Mouse (Mus musculus) spleen, postnatal 36 days (tissue): ENCODE measurements around the gene Lhx2.

Experiments
- DNase-seq, 2 experiments: peaks; one replicate each; pipeline ENCODE4 v3.0.0; 2022; ENCODE audit warnings: low spot score in 2 of 2, mixed read lengths in 1 of 2

Gene Lhx2

DNA sequence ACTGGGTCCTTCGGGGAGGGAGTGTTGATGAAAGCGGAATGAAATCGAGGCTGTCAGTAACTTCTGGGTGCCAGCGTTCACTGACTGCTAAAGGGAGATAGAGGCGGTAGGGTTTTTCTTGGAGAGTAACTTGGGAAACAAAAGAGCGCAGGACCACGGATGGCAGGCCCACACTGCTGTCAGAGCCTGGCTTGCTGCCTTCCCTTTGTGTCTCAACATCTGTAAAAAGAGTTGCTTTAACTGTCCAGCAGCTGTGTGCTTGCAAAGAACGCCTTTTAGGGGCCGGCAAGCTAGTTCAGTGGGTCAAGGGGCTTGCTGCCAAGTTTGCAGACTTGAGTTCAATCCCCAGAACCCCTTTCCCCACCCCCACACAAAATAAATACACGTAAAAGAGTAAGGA, 20.1 kb downstream of the Lhx2 start:
- DNase-seq, result no peak

DNA sequence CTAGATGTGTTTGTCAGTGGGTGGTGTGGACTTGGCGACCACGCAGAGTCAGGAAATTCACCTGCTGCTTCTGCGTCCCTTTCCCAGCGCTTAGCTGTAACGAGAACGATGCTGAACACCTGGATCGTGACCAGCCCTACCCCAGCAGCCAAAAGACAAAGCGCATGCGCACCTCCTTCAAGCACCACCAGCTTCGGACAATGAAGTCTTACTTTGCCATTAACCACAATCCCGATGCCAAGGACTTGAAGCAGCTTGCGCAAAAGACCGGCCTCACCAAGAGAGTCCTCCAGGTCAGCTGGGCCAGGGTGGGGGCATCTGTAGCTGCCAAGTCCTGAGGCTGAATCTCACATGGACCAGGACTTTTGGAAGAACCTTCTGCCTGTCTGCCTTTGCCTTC, 20.7 kb downstream of the Lhx2 start:
- DNase-seq, result no peak

DNA sequence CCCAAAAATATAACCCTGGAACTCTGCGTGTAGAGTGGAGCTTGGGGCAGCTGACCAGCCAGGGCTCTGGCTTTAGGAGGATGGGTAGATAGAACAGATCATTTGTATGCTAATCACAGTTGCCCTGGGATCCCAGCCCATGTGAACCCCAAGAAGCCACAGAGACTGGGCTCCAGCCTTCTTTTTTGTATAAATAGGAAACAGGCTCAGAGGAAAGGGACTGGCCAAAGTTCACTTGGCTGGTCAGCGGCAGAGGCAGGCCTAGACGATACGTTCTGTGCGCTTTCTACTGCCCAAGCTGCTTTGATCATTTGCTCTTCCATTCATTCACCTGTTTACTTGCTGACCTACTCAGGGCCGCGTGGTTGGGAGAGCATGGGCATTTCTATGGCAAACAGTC, 27.1 kb downstream of the Lhx2 start:
- no peak for DNase-seq

GRCm38 (mm10) chr2:38367023-38367422, 27.9 kb downstream of the Lhx2 start:
- no peak for DNase-seq

DNA sequence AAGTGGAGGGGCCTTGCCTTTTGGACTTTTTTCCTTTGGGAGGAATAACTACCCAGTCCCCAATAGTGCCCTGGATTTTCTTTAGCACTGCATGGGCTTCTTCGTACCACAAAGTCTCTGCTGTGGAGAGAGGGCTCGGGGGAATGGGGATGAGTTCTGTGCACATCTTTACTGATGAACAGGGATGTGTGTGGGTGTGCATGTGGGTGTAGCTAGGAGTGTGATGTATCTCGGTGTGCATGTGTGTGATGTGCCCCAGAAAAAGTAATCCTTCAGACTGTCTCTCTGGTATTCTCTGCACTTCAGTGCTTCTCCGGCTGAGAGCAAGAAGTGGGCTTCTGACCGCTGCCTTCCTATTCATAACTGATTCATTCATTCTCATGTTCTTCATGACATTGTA, 28.8 kb downstream of the Lhx2 start:
- DNase-seq, result no peak

DNA sequence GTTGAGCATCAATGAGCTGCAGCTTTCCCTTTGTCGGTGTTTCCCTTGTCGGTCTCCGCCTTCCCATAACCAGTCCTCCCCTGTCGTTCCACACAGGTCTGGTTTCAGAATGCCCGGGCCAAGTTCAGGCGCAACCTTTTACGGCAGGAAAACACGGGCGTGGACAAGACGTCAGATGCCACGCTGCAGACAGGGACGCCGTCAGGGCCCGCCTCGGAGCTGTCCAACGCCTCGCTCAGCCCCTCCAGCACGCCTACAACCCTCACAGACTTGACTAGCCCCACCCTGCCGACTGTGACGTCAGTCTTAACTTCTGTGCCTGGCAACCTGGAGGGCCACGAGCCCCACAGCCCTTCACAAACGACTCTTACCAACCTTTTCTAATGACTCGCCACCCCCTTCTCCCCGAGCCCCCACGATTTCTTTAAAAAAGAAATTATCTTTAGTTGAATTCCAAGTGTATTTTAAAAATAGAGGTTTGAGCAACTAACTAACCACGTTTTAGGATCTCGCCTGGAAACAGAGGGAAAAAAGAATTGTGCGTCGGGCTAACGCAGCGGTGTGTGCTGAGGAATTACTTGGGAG, 29.8 kb downstream of the Lhx2 start:
- peak; percentile 19 to 40 for DNase-seq

DNA sequence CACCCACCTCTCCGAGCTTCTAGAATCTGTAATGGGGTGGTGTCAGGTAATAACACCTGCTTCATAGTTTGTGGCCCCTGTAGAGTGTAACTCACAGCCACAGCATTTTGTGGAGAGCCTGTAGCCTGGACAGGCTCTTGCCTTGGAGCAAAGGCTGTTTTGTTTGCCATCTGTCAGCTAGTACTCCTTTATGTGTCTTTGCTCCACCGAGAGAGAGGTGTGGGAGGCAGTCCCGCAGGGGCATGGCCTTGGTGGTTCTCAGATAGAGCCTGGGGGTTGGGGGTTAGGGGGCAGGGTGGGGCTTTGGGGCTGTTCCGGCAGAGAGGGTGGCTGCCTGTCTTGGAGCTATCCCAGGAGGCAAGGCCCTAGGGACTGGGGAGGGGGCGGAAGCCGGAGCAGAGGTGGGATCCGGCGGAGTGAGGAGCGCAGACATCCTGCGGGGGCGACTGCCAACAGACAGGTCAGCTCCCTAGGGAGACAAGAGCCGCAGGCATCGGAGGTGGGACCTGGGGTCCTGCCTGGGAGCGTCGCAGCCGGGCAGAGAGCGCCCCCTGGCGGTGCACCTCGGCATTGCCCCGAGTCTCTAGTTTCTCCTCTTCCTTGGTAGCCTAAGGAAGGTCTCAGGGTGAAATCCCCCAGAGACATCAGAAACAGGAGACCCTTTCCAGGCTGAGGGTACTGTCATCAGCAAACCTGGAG, 36.7 kb downstream of the Lhx2 start:
- DNase-seq, result peak in 1 of 2 experiments; percentile 13

GRCm38 (mm10) chr2:38377254-38377653, 38.2 kb downstream of the Lhx2 start:
- no peak for DNase-seq

GRCm38 (mm10) chr2:38378346-38378745, 39.3 kb downstream of the Lhx2 start:
- no peak for DNase-seq

GRCm38 (mm10) chr2:38378849-38379545, 39.9 kb downstream of the Lhx2 start:
- DNase-seq, result no peak

DNA sequence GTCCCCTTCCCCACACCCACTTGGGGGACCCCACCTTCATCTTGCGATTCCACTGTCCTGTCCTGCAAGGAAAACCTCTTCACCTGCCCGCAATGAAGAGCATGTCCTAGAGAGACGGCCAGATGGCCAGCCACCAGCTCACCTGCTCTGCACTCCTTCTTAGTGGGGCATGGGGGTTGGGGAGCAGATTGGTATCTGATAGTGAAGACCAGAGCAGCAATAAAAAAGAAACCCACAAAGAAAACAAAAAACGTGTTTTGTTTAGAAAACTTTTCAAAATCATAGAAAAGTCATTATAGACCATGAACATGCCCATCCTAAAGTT, 40.4 kb downstream of the Lhx2 start:
- no peak for DNase-seq

DNA sequence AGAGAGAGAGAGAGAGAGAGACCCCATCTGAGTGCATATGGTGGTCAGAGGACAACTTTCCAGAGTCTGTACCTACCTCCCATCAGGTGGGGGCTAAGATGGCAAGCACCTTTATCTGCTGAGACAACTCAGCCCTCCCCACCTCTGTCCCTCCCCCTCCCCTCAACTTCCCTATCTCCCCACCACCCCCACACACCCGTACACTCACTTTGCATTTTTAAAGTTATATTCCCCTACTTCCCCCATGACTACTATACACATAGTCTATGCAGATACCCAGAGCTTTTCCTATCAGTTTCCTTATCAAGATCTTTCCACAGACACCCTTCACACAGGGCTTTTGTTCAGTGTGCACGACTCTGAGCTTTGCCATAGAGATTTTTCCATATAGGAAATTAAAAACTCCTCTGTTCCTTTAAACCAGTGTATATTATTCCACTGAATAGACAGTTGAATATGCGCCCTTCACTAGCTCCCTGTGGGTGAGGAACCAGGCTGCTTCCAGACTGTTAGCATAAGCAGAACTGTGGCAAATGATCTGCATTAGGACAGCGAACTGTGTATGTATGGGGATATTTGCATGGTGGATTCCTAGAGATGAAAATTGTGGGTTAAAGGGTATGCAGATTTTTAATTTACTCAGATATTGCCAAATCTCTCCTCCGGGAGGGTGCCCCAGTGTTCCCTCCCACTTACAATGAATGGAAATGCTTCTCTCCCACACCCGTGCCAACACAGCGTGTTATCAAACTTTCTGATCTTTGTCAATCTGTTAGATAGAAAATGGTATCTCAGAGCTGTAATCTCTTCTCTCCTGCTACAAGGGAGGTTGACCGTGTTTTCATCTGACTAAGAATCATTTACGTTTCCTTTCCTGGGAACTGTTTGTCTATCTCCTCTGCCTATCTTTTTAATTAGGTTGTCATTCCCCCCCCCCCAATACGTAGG, 41.3 kb downstream of the Lhx2 start:
- no peak for DNase-seq

DNA sequence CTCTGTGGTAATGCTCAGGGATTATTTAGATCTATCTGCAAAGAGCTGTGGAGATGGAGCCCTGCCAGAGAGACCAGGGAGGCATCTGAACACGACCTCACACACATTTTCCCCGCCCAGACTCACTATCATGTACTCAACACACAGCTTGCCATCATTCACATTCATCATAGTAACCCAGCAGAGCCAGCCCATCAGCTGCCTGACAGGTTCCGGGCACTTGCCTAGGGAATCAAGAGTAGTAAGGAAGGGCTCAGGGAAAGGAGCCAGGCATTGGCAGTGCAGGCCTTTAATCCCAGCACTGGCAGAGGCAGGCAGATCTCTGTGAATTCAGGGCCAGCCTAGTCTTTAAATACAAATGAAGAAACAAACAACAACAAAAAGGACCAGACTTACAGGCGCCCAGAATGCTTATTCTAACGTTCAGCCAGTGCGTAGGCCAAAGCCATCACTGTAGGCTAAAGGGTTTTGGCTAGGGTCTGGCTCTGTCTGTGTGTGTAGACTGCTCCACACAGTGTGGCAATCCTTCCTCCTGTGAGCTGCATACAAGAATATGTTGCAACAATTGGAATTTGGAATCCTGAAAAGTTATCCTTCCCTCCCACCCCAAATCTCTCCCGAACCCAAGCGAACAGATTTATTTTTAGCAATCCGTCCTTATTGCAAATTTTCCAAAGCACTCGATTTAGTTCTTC, 48.6 kb downstream of the Lhx2 start:
- DNase-seq, result no peak

DNA sequence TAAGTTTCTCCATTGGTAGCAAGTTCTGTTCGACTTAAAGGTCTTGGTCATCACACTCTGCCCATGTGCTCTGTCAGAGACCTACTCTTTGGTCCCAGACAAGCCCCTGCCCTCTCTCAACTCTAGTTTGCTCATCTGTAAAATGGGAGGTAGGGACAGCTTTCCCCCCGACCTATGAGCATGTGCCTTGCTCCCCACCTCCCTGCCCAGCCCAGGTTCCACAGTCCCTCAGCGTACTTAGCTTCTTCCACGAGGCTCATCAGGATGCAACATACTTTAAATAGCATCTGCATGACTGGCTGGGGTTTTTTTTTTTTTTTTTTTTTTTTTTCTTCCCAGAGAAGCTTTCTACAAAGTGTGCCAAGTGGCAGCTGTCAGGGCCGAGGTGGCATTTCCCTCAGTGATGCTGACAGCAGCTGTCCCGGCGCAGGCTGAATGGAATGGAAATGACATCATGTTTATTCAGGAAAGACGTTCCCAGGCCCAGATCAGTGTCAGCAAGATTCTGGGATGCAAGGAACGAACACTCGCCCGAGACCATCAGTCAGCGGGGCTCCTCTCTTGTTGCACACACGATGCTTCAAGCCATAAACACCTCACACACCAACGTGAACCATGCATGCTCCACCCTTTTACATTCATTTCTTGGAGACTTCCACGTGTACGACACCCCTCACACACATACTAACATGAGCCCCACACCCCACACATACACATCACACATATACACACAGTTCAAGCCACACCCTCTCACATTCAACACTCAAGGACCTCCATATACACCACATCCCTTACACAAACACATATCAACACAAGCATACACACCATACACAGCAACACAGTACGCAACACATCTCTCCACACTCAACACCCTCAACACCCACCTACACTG, 56.1 kb downstream of the Lhx2 start:
- no peak for DNase-seq

DNA sequence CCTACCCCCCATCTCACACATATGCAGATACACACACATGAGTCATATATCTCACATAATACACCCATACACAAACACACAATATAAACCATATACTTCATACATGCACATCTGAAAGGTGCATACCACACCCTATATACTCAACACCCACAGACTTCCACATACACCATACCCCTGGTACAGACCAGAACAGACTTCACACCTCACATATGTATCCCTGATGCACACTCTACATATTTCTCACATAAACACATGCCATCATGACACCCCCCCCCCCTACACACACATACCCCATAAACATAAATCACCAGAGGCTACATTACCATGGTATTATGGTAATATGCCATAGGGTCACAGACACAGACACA, 56.8 kb downstream of the Lhx2 start:
- no peak for DNase-seq

DNA sequence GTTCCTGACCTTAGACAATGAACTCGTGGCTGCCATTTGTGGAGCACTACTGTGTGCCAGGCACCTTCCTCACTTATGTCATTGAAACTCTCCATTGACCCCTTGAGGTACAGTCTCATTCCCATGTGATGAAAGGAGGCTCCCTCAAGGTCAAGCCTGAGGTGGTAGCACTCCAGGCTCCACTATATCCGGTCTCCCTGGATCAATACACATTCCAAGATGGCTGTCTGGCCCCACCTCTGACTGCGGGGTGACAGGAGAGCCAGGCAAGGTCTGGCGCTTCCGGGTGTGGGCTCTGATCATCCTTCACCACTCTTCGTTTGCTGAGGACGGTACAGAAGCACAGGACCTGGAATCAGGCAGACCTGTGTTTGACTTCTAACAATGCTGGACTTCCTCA, 58.2 kb downstream of the Lhx2 start:
- DNase-seq, result no peak

DNA sequence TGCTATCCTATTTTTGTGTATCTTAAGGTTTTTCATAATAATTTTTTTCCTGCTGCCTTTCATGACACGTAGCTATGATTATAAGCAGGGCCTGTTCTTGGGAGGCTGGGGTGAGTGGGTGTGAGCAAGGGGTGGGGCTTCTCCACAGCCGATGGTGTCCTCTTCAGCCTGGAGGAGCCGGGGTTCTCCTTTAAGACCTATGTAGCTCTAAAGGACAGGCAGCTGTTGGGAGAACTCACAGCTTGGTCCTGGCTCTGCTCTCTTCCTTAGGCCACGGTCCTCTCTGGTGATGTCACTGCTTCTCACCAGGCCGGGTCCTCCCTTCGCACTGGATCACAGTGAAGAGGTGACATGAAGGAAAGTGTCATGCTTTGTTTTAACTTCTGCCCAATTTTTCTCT, 58.8 kb downstream of the Lhx2 start:
- no peak for DNase-seq

DNA sequence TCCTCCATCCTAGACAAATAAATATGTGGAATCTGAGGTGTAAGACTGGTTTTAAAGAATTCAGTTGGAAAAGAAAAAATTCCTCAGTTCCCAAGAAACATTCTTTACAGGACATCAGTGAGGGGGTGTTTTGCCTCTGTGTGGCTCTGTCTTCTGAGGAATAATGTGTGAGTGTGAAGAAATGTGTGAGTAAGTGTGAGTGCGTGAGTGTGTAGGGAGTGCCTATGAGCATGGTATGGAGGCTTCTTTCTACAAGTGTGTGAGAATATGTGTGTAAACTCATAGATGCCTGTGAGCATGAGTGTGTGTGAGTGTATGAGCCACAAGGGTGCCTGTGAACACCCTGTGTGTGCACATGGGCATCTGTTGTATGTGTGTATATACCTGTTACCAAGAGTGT, 63.5 kb downstream of the Lhx2 start:
- DNase-seq, result no peak

DNA sequence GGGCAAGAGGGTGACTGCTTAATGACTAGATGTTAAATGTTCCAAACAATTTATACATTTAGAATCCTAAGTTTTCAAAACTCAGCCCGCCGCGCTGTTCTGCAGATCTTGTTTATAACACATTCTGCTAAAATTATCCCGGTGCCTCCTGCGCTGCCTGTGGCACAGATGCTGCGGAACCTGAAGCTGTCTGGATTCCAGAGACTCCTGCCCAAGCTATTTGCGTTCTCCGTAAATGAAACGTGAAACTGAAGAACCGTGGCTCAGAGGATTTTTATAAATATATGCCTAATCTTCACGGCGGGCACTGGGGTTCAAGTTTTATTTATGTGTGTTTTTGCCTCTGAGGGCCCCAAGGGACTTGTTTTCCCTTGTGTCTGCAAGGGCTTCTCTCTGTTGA, 64.2 kb downstream of the Lhx2 start:
- DNase-seq, result no peak

DNA sequence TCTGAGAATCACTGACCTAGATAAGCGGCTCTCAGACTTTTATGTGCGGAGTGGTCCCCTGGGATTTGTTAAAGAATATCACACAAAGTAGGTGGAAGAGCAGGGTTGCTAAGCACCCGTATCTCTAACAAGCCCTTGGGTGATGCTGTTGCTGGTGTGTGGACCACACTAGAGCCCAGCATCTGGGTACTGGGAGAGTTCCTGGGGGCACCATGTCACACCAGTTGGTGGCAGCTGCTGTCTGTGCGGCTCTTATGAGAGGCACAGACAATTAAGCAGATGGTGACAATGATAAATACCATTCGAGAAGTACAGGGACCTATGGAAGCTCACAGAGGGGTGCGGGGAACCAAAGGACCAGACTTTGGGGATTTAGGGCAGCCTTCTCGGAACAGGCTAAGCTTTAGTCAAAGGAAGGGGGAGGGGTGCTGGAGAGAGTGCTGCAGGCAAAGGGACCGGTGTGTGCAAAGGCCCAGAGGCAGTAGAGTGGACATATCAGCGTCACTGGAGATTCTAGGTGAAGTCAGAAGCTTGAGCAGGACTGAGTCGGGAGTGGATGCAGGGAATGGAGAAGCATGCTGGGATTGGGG, 65.0 kb downstream of the Lhx2 start:
- DNase-seq, result no peak
